Mouse (Mus musculus) stomach, embryonic 14.5 days (tissue): ENCODE measurements around the gene Aplp1. TPM values are rescaled to one million over a fixed set of nuclear protein-coding genes. Genes with fewer than 3 reads are reported as not detected.

Source experiments
- ATAC-seq: fragments of 200-750 bp; cut with Nextera tagmentation; 2 replicates; pipeline ENCODE4 v1.8.0; 2017; ENCODE audit warnings: low read depth, moderate TSS enrichment; ENCODE audit not compliant: insufficient number of reproducible peaks, insufficient read depth, low FRiP score
- H3K27ac ChIP-seq: fragments of 300-500 bp; sonication (generic); 2 replicates; pipeline ENCODE4 v1.5.1; 2014; ENCODE audit warnings: mild to moderate bottlenecking, low read length, moderate library complexity, mixed read lengths
- H3K27me3 ChIP-seq: fragments of 300-500 bp; sonication (generic); 2 replicates; pipeline ENCODE4 v1.6.1; 2014; ENCODE audit warnings: low read length, control low read depth, mixed read lengths; ENCODE audit not compliant: control insufficient read depth, insufficient read depth
- H3K36me3 ChIP-seq: fragments of 300-500 bp; sonication (generic); 2 replicates; pipeline ENCODE4 v1.6.1; 2014; ENCODE audit warnings: mild to moderate bottlenecking, control low read depth, low read length, moderate library complexity, mixed read lengths; ENCODE audit not compliant: control insufficient read depth, insufficient read depth
- H3K4me1 ChIP-seq: fragments of 300-500 bp; sonication (generic); 2 replicates; pipeline ENCODE4 v1.6.1; 2014; ENCODE audit warnings: low read length, control low read depth, mixed read lengths; ENCODE audit not compliant: control insufficient read depth, insufficient read depth
- H3K4me2 ChIP-seq: fragments of 300-500 bp; sonication (generic); replicated peaks from 2 replicates; pipeline ENCODE4 v1.6.1; 2014; ENCODE audit warnings: low read depth, low read length, control low read depth
- H3K4me3 ChIP-seq: fragments of 300-500 bp; sonication (generic); 2 replicates; pipeline ENCODE4 v1.5.1; 2014; ENCODE audit warnings: low read depth, low read length, control low read depth
- H3K9ac ChIP-seq: fragments of 300-500 bp; sonication (generic); replicated peaks from 2 replicates; pipeline ENCODE4 v1.6.1; 2014; ENCODE audit warnings: low read depth, mild to moderate bottlenecking, control low read depth, low read length, moderate library complexity, mixed read lengths
- H3K9me3 ChIP-seq: fragments of 300-500 bp; sonication (generic); 2 replicates; pipeline ENCODE4 v1.6.1; 2016; ENCODE audit warnings: low read depth, low read length, control low read depth; ENCODE audit not compliant: control insufficient read depth
- WGBS: fragments of 180-500 bp; shearing (Covaris S2); extraction: QIAGEN DNeasy Blood & Tissue Kit; methylation state at CpG from one replicate; pipeline ENCODE4 v1.1.7; 2014; 5-methylcytosine and 5-hydroxymethylcytosine counted together
- polyA plus RNA-seq: library from polyadenylated mRNA; unstranded; fragments of >200 nt; fragmentation: Nextera tagmentation; extraction: Ambion mirVana; gene quantifications from 2 replicates; pipeline ENCODE4 v1.2.1, GENCODE M21; 2014

The Aplp1 gene
- polyA plus RNA-seq, 1 experiment from 2014 or later: 37.4 TPM

GRCm38 (mm10) chr7:30456487-30456886 is 11.2 kb upstream of the Aplp1 start:
- WGBS: 4% methylated on average over 9 of the region's 9 CpGs
- H3K4me3 ChIP-seq: peak overlapping the region; percentile 17; the same call in 1 of the 2 replicates
- H3K4me2 ChIP-seq: no peak overlapping the region
- no peak for ATAC-seq
- peaks cover 15% of the 10 kb centered on the region; the same call in 1 of the 2 replicates for H3K4me1 ChIP-seq
- H3K36me3 ChIP-seq: no peaks in the 10 kb centered on the region
- peaks cover 78% of the 10 kb centered on the region for H3K27me3 ChIP-seq
- H3K27ac ChIP-seq: no peak overlapping the region
- no peak overlapping the region for H3K9ac ChIP-seq
- no peaks in the 10 kb centered on the region for H3K9me3 ChIP-seq

GRCm38 (mm10) chr7:30454259-30454658 is 8.9 kb upstream of the Aplp1 start:
- WGBS: 2% methylated on average over 6 of the region's 6 CpGs
- Histone ChIP-seq H3K36me3 (no peaks in the 10 kb centered on the region), H3K4me1 (peaks cover 15% of the 10 kb centered on the region; the same call in 1 of the 2 replicates), H3K9me3 (no peaks in the 10 kb centered on the region), H3K4me2 (0 out of 2 replicates have a peak overlapping the region, but pooled peaks have one; percentile 3), H3K9ac (no peak overlapping the region), H3K4me3 (no peak overlapping the region), H3K27me3 (peaks cover 60% of the 10 kb centered on the region), H3K27ac (no peak overlapping the region)
- no peak for ATAC-seq

GRCm38 (mm10) chr7:30453766-30454165 is 8.4 kb upstream of the Aplp1 start:
- 0 out of 2 replicates have a peak, but pooled peaks have one; percentile 42 for ATAC-seq
- 0 out of 2 replicates have a peak overlapping the region, but pooled peaks have one; percentile 3 for H3K4me2 ChIP-seq
- WGBS: 2% methylated on average over 25 of the region's 25 CpGs
- no peak overlapping the region for H3K4me3 ChIP-seq
- H3K27ac ChIP-seq: no peak overlapping the region
- H3K9me3 ChIP-seq: no peaks in the 10 kb centered on the region
- no peaks in the 10 kb centered on the region for H3K36me3 ChIP-seq
- H3K27me3 ChIP-seq: peaks cover 56% of the 10 kb centered on the region
- no peak overlapping the region for H3K9ac ChIP-seq
- peaks cover 15% of the 10 kb centered on the region; the same call in 1 of the 2 replicates for H3K4me1 ChIP-seq

GRCm38 (mm10) chr7:30453327-30453726 is 8.0 kb upstream of the Aplp1 start:
- H3K4me2 ChIP-seq: no peak overlapping the region
- peaks cover 51% of the 10 kb centered on the region for H3K27me3 ChIP-seq
- H3K36me3 ChIP-seq: no peaks in the 10 kb centered on the region
- no peak overlapping the region for H3K27ac ChIP-seq
- no peak overlapping the region for H3K4me3 ChIP-seq
- no peak overlapping the region for H3K9ac ChIP-seq
- WGBS: 21% methylated on average over 25 of the region's 25 CpGs
- H3K4me1 ChIP-seq: peaks cover 14% of the 10 kb centered on the region; the same call in 1 of the 2 replicates
- no peak for ATAC-seq
- H3K9me3 ChIP-seq: no peaks in the 10 kb centered on the region

DNA sequence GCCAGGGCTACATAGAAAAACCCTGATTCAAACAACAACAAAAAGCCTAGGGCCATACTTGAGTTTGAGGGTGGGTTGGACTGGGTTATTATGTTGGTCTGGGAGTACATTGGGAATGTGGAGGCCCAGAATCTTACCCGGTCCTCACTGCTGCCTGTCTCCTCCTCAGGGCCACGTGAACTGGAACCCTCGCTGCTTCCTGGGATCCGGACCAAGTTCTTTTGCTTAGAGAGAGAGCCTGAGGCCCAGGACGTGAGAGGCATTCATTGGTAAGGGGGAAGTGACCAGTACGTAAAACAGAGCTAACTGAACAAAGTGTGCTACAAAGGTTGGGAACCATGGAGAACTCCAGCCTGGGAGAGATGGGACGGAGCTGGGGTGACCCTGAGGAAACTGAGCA is 4.9 kb upstream of the Aplp1 start:
- 79% methylated on average over 7 of the region's 7 CpGs for WGBS
- H3K4me2 ChIP-seq: no peak overlapping the region
- H3K36me3 ChIP-seq: no peaks in the 10 kb centered on the region
- H3K4me3 ChIP-seq: no peak overlapping the region
- H3K27me3 ChIP-seq: peaks cover 24% of the 10 kb centered on the region
- peaks cover 2% of the 10 kb centered on the region; the same call in 1 of the 2 replicates for H3K9me3 ChIP-seq
- ATAC-seq: no peak
- no peak overlapping the region for H3K27ac ChIP-seq
- H3K4me1 ChIP-seq: no peaks in the 10 kb centered on the region; the same call in 1 of the 2 replicates
- no peak overlapping the region for H3K9ac ChIP-seq

DNA sequence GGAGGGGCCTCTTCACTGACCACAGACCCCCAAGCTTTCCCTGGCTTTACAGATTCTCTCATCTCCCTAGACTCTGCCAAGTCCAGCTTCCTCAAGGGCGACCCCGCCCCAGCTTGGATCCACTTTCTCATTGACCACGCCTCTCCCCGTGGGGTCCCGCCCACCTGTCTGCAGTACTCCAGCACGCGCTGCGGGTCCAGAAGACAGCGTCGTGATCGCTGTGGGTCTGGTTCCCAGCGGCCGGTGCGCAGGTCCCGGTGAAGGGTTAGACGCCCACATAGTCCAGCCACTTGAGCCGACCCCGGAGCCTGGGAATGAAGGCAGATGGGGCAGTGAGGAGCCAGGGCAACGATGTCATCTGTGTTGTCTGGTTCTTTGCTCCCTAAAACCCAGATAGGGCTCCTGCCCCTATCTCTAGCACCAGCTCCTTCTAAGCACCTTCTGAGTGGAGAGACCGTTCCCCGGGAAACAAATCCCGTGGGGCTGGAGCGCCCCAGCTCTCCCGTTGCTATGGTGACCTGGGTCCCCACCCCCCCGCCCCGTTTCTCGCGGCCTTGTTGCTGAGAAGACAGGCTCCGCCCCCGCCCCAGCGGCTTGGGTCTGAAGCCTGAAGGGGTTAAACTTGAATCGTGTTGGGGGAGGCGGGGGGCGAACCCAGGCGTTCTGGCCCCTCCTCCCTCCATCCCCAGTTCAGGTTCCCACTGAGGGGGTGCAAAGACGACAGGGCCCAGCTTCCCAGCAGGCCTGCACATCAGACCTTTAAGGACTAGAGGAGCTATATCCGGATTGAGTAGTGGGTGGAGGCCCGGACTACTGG is 973 bp downstream of the Aplp1 start:
- peak; percentile 28; the same call in 1 of the 2 replicates for ATAC-seq
- under 1% methylated on average over 38 of the region's 38 CpGs for WGBS
- H3K27ac ChIP-seq: no peak overlapping the region
- H3K27me3 ChIP-seq: no peaks in the 10 kb centered on the region
- H3K9me3 ChIP-seq: peaks cover 2% of the 10 kb centered on the region; the same call in 1 of the 2 replicates
- peak overlapping the region; percentile 87 for H3K4me2 ChIP-seq
- H3K9ac ChIP-seq: peak overlapping the region; percentile 38; the same call in 1 of the 2 replicates
- H3K36me3 ChIP-seq: no peaks in the 10 kb centered on the region
- H3K4me3 ChIP-seq: peak overlapping the region; percentile 57
- H3K4me1 ChIP-seq: peaks cover 7% of the 10 kb centered on the region; the same call in 1 of the 2 replicates

- Histone ChIP-seq H3K27ac (no peak overlapping the region), H3K4me1 (peaks cover 7% of the 10 kb centered on the region; the same call in 1 of the 2 replicates), H3K36me3 (no peaks in the 10 kb centered on the region), H3K9me3 (peaks cover 2% of the 10 kb centered on the region; the same call in 1 of the 2 replicates), H3K27me3 (no peaks in the 10 kb centered on the region), H3K4me2 (peak overlapping the region; percentile 87; the same call in 1 of the 2 replicates), H3K4me3 (no peak overlapping the region), H3K9ac (no peak overlapping the region)
- WGBS: 23% methylated on average over 9 of the region's 9 CpGs
- ATAC-seq: no peak
These were observed 1.6 kb downstream of the Aplp1 start for GRCm38 (mm10) chr7:30443696-30444095.

GRCm38 (mm10) chr7:30440697-30441096 is 4.6 kb downstream of the Aplp1 start:
- Histone ChIP-seq H3K36me3 (no peaks in the 10 kb centered on the region), H3K27me3 (no peaks in the 10 kb centered on the region), H3K4me2 (no peak overlapping the region), H3K4me3 (no peak overlapping the region), H3K9ac (no peak overlapping the region), H3K27ac (no peak overlapping the region), H3K9me3 (no peaks in the 10 kb centered on the region), H3K4me1 (peaks cover 7% of the 10 kb centered on the region; the same call in 1 of the 2 replicates)
- no peak for ATAC-seq
- 37% methylated on average over 5 of the region's 5 CpGs for WGBS
